Mouse (Mus musculus): ENCODE data around the gene Fam181a.

DNA sequence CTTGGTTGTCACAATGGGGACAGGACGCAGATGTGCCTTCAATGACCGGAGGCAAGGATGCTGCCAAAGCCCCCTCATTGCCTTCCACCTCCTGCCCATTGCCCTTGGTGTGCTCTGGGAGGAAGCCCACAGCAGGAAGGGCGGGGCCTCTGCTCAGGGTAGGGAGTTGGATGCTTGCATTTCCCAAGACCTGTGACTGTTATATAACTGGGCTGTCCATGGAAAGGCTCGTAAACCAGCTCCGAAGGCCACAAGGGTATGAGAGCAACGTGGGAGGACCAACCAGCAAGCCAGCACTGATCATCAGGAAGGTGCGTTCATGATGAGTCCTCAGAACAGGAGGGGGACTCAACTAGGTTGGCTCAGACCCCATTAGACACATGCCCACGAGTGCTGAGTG lies 50.0 kb downstream of the Fam181a start:
- TF ChIP-seq CTCF (IDR thresholded peaks at IDR 0.05; ENCODE audit: insufficient read depth, low read length), result no peak
- no peak for TF ChIP-seq POLR2A (IDR thresholded peaks at IDR 0.05; ENCODE audit: borderline replicate concordance, extremely low read depth, low read depth, low read length)

Data from lung, adult 2 months (tissue).